Mouse (Mus musculus) heart, postnatal 0 days (tissue): Measurements from ENCODE around the gene Ptgds.

Source experiments
- CTCF ChIP-seq: IDR thresholded peaks from 2 replicates; pipeline ENCODE4 v1.5.1; 2016; ENCODE audit warnings: antibody characterized with exemption, control low read depth, low read depth
- EP300 ChIP-seq: IDR thresholded peaks from 2 replicates; pipeline ENCODE4 v1.6.1; 2016; ENCODE audit warnings: antibody characterized with exemption, low read depth

GRCm38 (mm10) chr2:25460135-25460534 is 9.7 kb downstream of the Ptgds start:
- no peak for TF ChIP-seq CTCF
- TF ChIP-seq EP300, result no peak
